Mouse (Mus musculus): Measurements from ENCODE around the gene Mtus2. TPM values are rescaled to one million over a fixed set of nuclear protein-coding genes. Genes with fewer than 3 reads are reported as not detected.

The Mtus2 gene
- polyA plus RNA-seq, 1 experiment from 2014 or later, result 9.6 TPM

GRCm38 (mm10) chr5:148015383-148015782, 58.3 kb downstream of the Mtus2 start:
- 52% methylated on average over 8 of the region's 8 CpGs for WGBS
- no peaks in the 10 kb centered on the region; the same call in 1 of the 2 replicates for H3K9me3 ChIP-seq (ENCODE audit: control insufficient read depth, low read length)
- H3K4me3 ChIP-seq (ENCODE audit: low read length), result no peak overlapping the region
- H3K4me1 ChIP-seq (replicated peaks; ENCODE audit: control insufficient read depth, insufficient read depth, low read length), result no peaks in the 10 kb centered on the region
- H3K36me3 ChIP-seq (ENCODE audit: control insufficient read depth, insufficient read depth, low read length), result no peaks in the 10 kb centered on the region
- no peak overlapping the region for H3K4me2 ChIP-seq (ENCODE audit: low read depth, low read length)
- no peaks in the 10 kb centered on the region for H3K27me3 ChIP-seq (ENCODE audit: control insufficient read depth, insufficient read depth, low read depth, low read length)
- H3K27ac ChIP-seq (ENCODE audit: low read length), result no peak overlapping the region
- no peak overlapping the region for H3K9ac ChIP-seq (ENCODE audit: low read length)
- no peak for ATAC-seq (ENCODE audit: low read depth)

- H3K9me3 ChIP-seq (ENCODE audit: control insufficient read depth, low read length), result no peaks in the 10 kb centered on the region; the same call in 1 of the 2 replicates
- H3K9ac ChIP-seq (ENCODE audit: low read length), result no peak overlapping the region
- H3K4me2 ChIP-seq (ENCODE audit: low read depth, low read length), result no peak overlapping the region
- H3K27me3 ChIP-seq (ENCODE audit: control insufficient read depth, insufficient read depth, low read depth, low read length), result no peaks in the 10 kb centered on the region
- H3K27ac ChIP-seq (ENCODE audit: low read length), result no peak overlapping the region
- WGBS, result 89% methylated on average over 11 of the region's 11 CpGs
- H3K4me1 ChIP-seq (replicated peaks; ENCODE audit: control insufficient read depth, insufficient read depth, low read length), result no peaks in the 10 kb centered on the region
- H3K36me3 ChIP-seq (ENCODE audit: control insufficient read depth, insufficient read depth, low read length), result no peaks in the 10 kb centered on the region
- ATAC-seq (ENCODE audit: low read depth), result no peak
- H3K4me3 ChIP-seq (ENCODE audit: low read length), result no peak overlapping the region
Observed at GRCm38 (mm10) chr5:148017371-148017770, 60.3 kb downstream of the Mtus2 start.

GRCm38 (mm10) chr5:148022784-148023183, 65.7 kb downstream of the Mtus2 start:
- Histone ChIP-seq H3K27ac (ENCODE audit: low read length) (no peak overlapping the region), H3K4me1 (replicated peaks; ENCODE audit: control insufficient read depth, insufficient read depth, low read length) (0 out of 2 replicates have a peak, but pooled peaks cover 2% of the 10 kb centered on the region), H3K4me3 (ENCODE audit: low read length) (no peak overlapping the region), H3K27me3 (ENCODE audit: control insufficient read depth, insufficient read depth, low read depth, low read length) (no peaks in the 10 kb centered on the region), H3K9me3 (ENCODE audit: control insufficient read depth, low read length) (no peaks in the 10 kb centered on the region; the same call in 1 of the 2 replicates), H3K4me2 (ENCODE audit: low read depth, low read length) (no peak overlapping the region), H3K9ac (ENCODE audit: low read length) (no peak overlapping the region), H3K36me3 (ENCODE audit: control insufficient read depth, insufficient read depth, low read length) (no peaks in the 10 kb centered on the region)
- no peak for ATAC-seq (ENCODE audit: low read depth)
- WGBS, result 81% methylated on average over 4 of the region's 4 CpGs

DNA sequence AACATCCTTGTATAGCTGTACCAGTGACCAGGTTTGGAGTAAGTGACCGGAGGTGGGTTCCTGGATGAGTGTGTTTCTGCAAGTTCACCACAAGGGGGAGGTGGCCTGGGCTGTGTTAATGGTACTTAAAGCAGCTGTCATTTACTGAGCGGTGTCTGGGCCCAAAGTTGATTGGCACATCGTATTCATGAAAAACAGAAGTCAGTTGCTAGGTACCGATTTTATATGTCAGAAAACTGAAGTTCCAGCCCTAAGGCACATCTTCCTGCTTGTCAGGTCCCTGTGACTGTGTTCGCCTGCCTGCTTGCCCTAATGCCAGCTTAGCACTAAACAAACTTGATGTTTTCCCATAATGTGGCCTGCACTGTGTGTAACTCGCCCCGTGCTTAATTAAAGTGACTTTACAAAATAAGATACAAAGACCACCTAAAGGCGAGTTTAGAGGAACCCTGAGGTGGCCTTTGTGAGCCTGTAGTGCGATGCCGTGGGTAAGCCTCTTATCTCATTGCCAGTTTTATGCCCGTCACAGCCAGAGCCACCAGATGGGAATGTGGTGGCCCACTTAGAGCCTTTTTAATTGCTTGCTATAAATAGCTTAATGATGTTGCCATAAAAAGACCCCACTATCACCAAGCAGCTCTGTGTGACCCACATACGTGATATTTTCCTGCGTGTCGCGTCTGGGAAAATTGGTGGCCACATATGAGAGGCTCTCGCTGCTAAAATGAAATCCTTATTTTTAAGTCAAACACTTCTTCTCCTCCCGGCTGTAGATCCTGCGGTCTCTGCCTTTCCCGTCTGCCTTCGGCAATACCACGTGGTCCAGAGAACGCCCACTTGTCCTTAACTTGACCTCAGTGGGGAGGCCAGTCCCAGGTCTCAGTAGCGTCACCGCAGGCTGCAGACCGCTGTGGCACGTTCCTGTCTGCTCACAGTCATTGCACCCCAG, 69.6 kb downstream of the Mtus2 start:
- WGBS, result 53% methylated on average over 26 of the region's 26 CpGs
- H3K9me3 ChIP-seq (ENCODE audit: control insufficient read depth, low read length), result no peaks in the 10 kb centered on the region
- no peaks in the 10 kb centered on the region for H3K36me3 ChIP-seq (ENCODE audit: control insufficient read depth, insufficient read depth, low read length)
- H3K27me3 ChIP-seq (ENCODE audit: control insufficient read depth, insufficient read depth, low read depth, low read length), result no peaks in the 10 kb centered on the region
- no peak overlapping the region for H3K9ac ChIP-seq (ENCODE audit: low read length)
- H3K4me3 ChIP-seq (ENCODE audit: low read length), result no peak overlapping the region
- H3K4me2 ChIP-seq (ENCODE audit: low read depth, low read length), result peak overlapping the region; percentile 30
- no peak overlapping the region for H3K27ac ChIP-seq (ENCODE audit: low read length)
- peak; percentile 34; the same call in 1 of the 2 replicates for ATAC-seq (ENCODE audit: low read depth)
- 0 out of 2 replicates have a peak, but pooled peaks cover 2% of the 10 kb centered on the region for H3K4me1 ChIP-seq (replicated peaks; ENCODE audit: control insufficient read depth, insufficient read depth, low read length)

DNA sequence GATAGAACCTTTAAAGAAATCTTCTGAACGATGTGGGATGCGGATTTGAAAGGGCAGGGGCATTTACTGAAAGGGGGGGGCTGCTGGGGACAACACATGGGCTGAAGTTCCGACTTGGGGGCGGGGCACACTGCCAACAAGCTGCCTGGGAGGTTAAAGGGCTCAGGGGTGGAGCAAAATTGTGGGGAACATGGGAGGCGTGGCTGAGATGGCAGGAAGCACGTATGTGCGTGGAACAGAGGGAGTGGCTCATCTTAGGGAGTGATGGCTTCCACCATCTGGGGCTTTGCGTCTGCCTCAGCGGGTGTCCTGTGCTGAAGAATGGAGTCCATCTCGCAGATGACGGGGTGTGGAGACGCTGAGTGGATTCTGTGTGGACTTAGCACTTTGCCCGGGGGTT, 70.9 kb downstream of the Mtus2 start:
- no peak for ATAC-seq (ENCODE audit: low read depth)
- Histone ChIP-seq H3K9me3 (ENCODE audit: control insufficient read depth, low read length) (no peaks in the 10 kb centered on the region), H3K4me3 (ENCODE audit: low read length) (no peak overlapping the region), H3K27me3 (ENCODE audit: control insufficient read depth, insufficient read depth, low read depth, low read length) (no peaks in the 10 kb centered on the region), H3K27ac (ENCODE audit: low read length) (no peak overlapping the region), H3K4me1 (replicated peaks; ENCODE audit: control insufficient read depth, insufficient read depth, low read length) (0 out of 2 replicates have a peak, but pooled peaks cover 2% of the 10 kb centered on the region), H3K9ac (ENCODE audit: low read length) (no peak overlapping the region), H3K4me2 (ENCODE audit: low read depth, low read length) (no peak overlapping the region), H3K36me3 (ENCODE audit: control insufficient read depth, insufficient read depth, low read length) (no peaks in the 10 kb centered on the region)
- WGBS, result 69% methylated on average over 13 of the region's 13 CpGs

DNA sequence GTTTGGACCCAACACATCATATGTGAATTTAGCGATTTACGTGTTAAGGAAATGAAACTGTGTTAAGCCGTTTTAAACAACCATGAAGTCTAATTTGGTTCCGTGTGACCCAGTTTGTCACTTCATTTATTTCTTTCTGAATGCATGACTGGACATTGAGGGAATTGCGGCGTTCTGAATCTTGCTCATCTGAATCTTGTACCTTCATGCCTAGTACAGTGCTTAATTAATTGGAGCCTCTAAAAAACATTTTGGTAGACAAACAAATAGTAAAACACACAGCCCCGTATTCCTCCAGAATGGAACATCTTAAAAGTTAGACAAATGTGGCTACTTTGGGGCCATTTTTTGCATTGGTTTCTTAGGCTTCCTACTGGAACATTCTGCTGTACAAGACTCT, 84.5 kb downstream of the Mtus2 start:
- WGBS, result 90% methylated on average over 7 of the region's 7 CpGs
- Histone ChIP-seq H3K4me1 (replicated peaks; ENCODE audit: control insufficient read depth, insufficient read depth, low read length) (no peaks in the 10 kb centered on the region), H3K27me3 (ENCODE audit: control insufficient read depth, insufficient read depth, low read depth, low read length) (no peaks in the 10 kb centered on the region), H3K9ac (ENCODE audit: low read length) (no peak overlapping the region), H3K36me3 (ENCODE audit: control insufficient read depth, insufficient read depth, low read length) (no peaks in the 10 kb centered on the region), H3K4me3 (ENCODE audit: low read length) (no peak overlapping the region), H3K4me2 (ENCODE audit: low read depth, low read length) (no peak overlapping the region), H3K27ac (ENCODE audit: low read length) (no peak overlapping the region), H3K9me3 (ENCODE audit: control insufficient read depth, low read length) (peaks cover 8% of the 10 kb centered on the region)
- ATAC-seq (ENCODE audit: low read depth), result no peak

- H3K36me3 ChIP-seq (ENCODE audit: control insufficient read depth, insufficient read depth, low read length), result no peaks in the 10 kb centered on the region
- no peaks in the 10 kb centered on the region for H3K27me3 ChIP-seq (ENCODE audit: control insufficient read depth, insufficient read depth, low read depth, low read length)
- H3K9me3 ChIP-seq (ENCODE audit: control insufficient read depth, low read length), result peaks cover 8% of the 10 kb centered on the region
- H3K4me1 ChIP-seq (replicated peaks; ENCODE audit: control insufficient read depth, insufficient read depth, low read length), result no peaks in the 10 kb centered on the region
- no peak overlapping the region for H3K4me2 ChIP-seq (ENCODE audit: low read depth, low read length)
- H3K9ac ChIP-seq (ENCODE audit: low read length), result no peak overlapping the region
- 68% methylated on average over 11 of the region's 11 CpGs for WGBS
- ATAC-seq (ENCODE audit: low read depth), result no peak
- H3K27ac ChIP-seq (ENCODE audit: low read length), result no peak overlapping the region
- H3K4me3 ChIP-seq (ENCODE audit: low read length), result no peak overlapping the region
Observed at GRCm38 (mm10) chr5:148048200-148048599, 91.1 kb downstream of the Mtus2 start.

DNA sequence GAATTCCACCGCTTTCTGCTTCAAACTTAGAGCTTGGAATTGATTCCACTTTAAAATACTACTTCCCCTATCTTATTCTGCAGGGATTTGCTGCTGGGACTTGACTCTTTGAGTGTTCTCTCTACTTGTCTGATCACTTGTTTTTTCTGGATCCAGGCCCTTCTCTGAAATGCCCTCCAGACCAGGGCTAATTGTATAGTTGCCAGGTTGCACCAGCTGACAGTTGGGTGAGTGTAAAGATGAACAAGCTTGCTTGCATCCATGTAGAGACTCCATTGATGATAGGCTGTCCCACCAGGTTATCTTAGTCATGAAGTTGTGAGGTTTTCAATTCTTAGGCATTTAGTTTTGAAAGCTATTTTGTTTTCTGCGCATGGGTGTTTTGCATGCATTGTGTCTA, 92.2 kb downstream of the Mtus2 start:
- WGBS, result 97% methylated on average over 2 of the region's 2 CpGs
- Histone ChIP-seq H3K36me3 (ENCODE audit: control insufficient read depth, insufficient read depth, low read length) (no peaks in the 10 kb centered on the region), H3K4me2 (ENCODE audit: low read depth, low read length) (no peak overlapping the region), H3K27me3 (ENCODE audit: control insufficient read depth, insufficient read depth, low read depth, low read length) (no peaks in the 10 kb centered on the region), H3K9ac (ENCODE audit: low read length) (no peak overlapping the region), H3K4me1 (replicated peaks; ENCODE audit: control insufficient read depth, insufficient read depth, low read length) (no peaks in the 10 kb centered on the region), H3K27ac (ENCODE audit: low read length) (no peak overlapping the region), H3K9me3 (ENCODE audit: control insufficient read depth, low read length) (peaks cover 5% of the 10 kb centered on the region; the same call in 1 of the 2 replicates), H3K4me3 (ENCODE audit: low read length) (no peak overlapping the region)
- no peak for ATAC-seq (ENCODE audit: low read depth)

DNA sequence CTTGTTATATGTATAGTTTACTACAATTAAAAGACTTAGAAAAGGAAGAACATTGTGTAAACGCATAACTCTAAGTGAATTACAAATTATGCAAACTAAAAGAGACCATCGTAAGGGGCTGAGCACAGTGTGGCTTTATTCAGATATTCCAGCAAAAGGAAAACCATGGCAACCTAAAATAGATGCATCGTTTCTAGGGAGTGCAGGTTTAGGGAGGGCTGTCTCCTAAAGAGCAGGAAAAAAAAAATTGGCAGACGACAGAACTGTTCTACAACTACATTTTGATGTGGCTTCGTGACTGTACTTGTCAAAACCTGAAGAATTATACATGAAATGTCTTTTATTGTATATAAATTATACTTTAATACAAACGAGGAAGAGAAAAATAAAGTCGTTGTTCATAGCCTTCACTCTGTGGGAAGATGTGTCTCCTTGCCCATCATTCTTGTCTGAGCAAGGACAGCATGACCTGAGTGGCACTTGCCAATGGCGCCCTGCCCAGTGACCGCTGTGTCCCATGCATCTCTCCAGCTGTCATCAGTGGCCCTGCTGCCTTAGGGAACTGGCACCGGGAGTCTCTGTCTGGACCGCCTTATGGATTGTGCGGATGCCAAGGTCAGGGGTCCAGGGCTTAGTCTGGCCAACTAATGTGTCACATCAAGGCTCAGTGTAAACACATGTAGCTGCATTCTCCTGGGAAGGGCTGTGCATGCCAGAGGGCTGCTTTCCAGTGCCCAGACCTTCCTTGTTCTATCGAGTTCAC, 95.9 kb downstream of the Mtus2 start:
- H3K27ac ChIP-seq (ENCODE audit: low read length), result no peak overlapping the region
- H3K27me3 ChIP-seq (ENCODE audit: control insufficient read depth, insufficient read depth, low read depth, low read length), result no peaks in the 10 kb centered on the region
- ATAC-seq (ENCODE audit: low read depth), result no peak
- 57% methylated on average over 13 of the region's 13 CpGs for WGBS
- no peak overlapping the region for H3K4me3 ChIP-seq (ENCODE audit: low read length)
- H3K4me2 ChIP-seq (ENCODE audit: low read depth, low read length), result no peak overlapping the region
- H3K4me1 ChIP-seq (replicated peaks; ENCODE audit: control insufficient read depth, insufficient read depth, low read length), result no peaks in the 10 kb centered on the region
- no peaks in the 10 kb centered on the region for H3K36me3 ChIP-seq (ENCODE audit: control insufficient read depth, insufficient read depth, low read length)
- H3K9me3 ChIP-seq (ENCODE audit: control insufficient read depth, low read length), result no peaks in the 10 kb centered on the region
- no peak overlapping the region for H3K9ac ChIP-seq (ENCODE audit: low read length)
